Mouse (Mus musculus) mammary gland, adult 2 months (tissue): ENCODE results near the gene Gm49601. TPM values are rescaled to one million over a fixed set of nuclear protein-coding genes. Genes with fewer than 3 reads are reported as not detected.

Source experiments
- polyA plus RNA-seq: library from polyadenylated mRNA; depleted of rRNA; stranded (reverse); fragments of >200 nt; gene quantifications from 2 replicates; pipeline ENCODE4 v1.2.3, GENCODE M21; 2012; ENCODE audit warnings: low replicate concordance; rRNA removed

The Gm49601 gene
- polyA plus RNA-seq: 10.5 and 12.7 TPM in 2 replicates

DNA sequence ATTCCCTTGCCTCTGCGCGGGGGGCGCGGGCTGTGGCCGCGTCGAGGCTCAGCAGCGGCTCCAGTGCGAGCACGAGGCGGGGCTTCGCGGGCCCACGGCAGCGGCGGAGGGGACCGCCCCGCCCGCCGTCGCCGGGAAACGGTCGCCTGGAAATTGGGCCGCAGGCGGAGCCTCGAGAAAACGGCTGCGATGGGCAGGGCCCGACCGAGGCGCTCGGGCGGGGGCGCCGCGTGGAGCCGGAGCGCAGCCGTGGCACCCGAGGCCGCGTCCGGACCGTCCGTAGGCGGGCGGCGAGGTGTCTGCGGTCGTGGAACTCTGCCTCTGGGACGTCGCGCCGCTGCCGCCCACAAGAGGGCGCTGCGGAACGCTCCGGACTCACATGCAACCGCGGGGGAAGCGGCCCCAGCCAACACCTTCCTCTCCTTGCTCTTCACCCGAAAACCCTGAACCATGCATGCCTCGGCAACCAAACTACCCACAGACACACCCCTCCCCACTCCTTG is at the start of gene Gm49601:
Gene Gm49601, minus strand, starts transcription at position 52 of the 503 bp plus-strand sequence.

DNA sequence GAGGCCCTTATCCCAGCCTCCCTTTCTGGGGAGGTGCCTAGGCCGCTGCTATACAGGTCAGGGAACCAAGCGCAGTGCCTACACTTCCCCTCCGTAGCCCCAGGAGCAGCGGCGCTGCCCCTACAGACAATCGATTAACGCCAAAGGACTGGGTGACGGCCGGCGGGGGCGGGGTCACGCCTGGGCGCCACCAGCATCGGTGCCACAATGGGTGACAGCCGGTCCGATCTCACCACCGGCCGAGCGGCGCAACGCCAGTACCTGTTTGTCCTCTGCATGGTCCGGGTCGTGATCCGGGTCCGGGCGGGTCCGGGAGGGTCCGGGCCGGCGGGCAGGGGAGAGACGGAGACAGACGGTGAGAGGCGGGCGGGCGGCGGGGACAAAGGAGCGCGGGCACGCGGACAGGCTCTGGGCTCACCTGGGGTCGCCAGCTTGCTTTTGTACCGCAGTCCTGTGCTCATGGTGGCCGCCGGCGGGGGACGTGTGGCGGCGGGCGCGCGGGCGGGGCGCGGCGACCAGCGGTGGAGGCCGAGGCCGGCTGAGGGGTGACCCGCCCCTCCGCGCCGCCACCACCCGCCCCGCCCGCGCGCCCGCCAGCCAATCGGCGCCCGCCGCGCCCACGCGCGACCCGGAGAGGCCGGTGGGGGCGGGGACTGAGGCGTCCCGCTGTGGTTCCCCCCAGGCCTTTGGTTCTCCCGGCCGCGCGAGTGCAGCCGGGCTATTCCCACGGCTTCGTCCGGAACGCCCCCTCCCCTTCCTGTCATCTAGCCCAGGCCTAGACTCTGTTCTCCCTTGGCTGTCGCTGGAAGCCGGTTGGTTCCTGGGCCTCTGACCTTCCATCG is 3.4 kb upstream of the Gm49601 start, which contains the start of gene Sept5:
Gene Sept5, minus strand, starts transcription at position 565 of the 842 bp plus-strand sequence.

DNA sequence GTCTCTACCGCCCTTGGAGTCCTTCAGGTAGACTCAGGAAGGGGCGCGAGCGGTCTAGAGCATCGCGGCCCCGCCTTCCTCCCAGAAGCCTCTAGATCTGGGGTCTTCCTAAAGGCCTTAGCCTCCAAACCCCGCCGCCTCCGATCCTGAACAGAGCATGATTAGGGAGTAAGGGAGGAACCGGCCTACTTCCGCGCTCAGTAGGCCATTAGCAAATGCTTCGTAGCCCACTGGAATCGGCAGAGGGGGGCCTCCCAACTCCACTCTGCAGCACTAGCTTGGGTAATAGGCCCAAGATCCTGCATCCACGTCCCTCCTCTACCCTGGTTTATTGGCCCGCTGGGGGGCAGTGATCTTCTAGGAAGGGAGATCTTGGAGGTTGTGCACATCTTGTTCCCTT is 4.2 kb downstream of the Gm49601 start, which contains the start of gene Gp1bb:
Gene Gp1bb, minus strand, starts transcription at position 385 of the 400 bp plus-strand sequence.

DNA sequence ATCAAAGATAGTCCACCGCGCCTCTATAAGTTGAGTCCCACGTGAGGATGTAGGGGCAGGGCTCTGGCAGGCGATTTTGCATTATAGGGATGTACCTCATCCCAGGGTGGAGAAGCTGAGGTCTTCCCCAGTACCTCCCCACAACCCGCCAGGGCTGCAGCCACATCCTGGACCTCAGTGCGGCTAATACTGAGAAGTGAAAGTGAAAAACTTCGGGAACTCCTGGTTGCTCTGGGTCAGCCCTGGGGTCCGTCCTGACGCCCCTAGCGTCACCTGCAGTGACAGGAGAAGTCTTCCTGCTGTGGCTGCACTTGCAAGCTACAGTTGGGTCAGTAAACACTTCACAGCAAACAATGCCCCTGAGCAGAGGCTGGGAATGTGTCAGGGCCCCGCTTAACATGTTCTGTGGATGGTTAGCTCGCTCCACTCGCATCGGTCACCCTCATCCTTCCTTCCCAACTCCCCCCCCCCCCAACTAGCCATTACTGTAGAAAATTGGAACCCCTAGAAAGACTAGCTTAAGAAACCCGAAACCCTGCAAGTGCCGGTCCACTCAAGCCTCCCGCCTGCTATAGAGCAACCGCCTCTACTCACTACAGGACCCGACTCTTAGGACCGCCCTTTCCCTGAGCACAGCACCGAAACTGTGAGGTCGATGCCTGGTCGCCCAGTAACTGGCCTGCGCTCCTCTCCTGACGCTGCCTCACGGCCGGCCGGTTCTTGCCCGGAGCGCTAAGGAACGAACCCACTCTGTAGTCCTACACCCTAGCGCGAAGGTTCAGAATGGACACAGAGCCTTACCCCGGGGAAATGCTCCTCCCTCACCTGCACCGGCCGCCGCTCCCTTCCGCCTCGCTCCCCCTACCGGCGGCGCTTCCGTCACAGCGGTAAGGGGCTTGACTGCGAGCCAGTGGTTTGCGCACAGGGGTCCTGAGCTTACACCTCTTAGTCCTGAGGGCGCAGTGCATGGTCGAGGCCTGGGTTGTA is 36.1 kb downstream of the Gm49601 start, which contains the start of gene Tbx1:
Gene Tbx1, minus strand, starts transcription at position 868 of the 987 bp plus-strand sequence.

Other genes with a start within 250 kb of the Gm49601 start
- 22.6 and 35.5 TPM in 2 replicates for gene Txnrd2, start 200.0 kb downstream of the Gm49601 start, polyA plus RNA-seq
- 428 and 474 TPM in 2 replicates for gene Comt, start 199.6 kb downstream of the Gm49601 start, polyA plus RNA-seq
- gene Gnb1l, start 127.7 kb downstream of the Gm49601 start, polyA plus RNA-seq: 13.1 and 20.3 TPM in 2 replicates
- 9.1 and 10.9 TPM in 2 replicates for gene Rtl10, start 127.5 kb downstream of the Gm49601 start, polyA plus RNA-seq
- gene Tbx1, start 35.8 kb downstream of the Gm49601 start, polyA plus RNA-seq: 3.7 and 21.5 TPM in 2 replicates
- gene Gp1bb, start 4.0 kb downstream of the Gm49601 start, polyA plus RNA-seq: 0.80 and 8.0 TPM in 2 replicates
- 15.8 and 16.6 TPM in 2 replicates for gene Sept5, start 3.5 kb upstream of the Gm49601 start, polyA plus RNA-seq
- 67.5 and 135 TPM in 2 replicates for gene Cldn5, start 150.4 kb upstream of the Gm49601 start, polyA plus RNA-seq
- 24.2 and 41.9 TPM in 2 replicates for gene Ufd1, start 185.4 kb upstream of the Gm49601 start, polyA plus RNA-seq
- gene Cdc45, start 185.6 kb upstream of the Gm49601 start, polyA plus RNA-seq: 6.8 and 9.5 TPM in 2 replicates
- 53.5 and 66.9 TPM in 2 replicates for gene 2510002D24Rik, start 210.2 kb upstream of the Gm49601 start, polyA plus RNA-seq
- 3.7 TPM in 1 of 2 replicates, not detected in the other for gene Gm28539, start 210.2 kb upstream of the Gm49601 start, polyA plus RNA-seq